Mouse (Mus musculus) E14TG2a.4 (cell line): ENCODE measurements around the gene Stk10.

Experiments
- H3K27me3 ChIP-seq: 2 replicates; pipeline ENCODE4 v1.6.1; 2014; ENCODE audit warnings: low read length, control low read depth; ENCODE audit not compliant: insufficient read depth
- H3K36me3 ChIP-seq: 2 replicates; pipeline ENCODE4 v1.6.1; 2014; ENCODE audit warnings: low read length, control low read depth; ENCODE audit not compliant: insufficient read depth
- H3K4me1 ChIP-seq: replicated peaks from 2 replicates; pipeline ENCODE4 v1.6.1; 2014; ENCODE audit warnings: low read depth, low read length, control low read depth
- H3K4me3 ChIP-seq: replicated peaks from 2 replicates; pipeline ENCODE4 v1.5.1; 2014; ENCODE audit warnings: mild to moderate bottlenecking, low read length
- H3K9me3 ChIP-seq: 2 replicates; pipeline ENCODE4 v1.6.1; 2014; ENCODE audit warnings: low read length, control low read depth
- CTCF ChIP-seq: conservative IDR thresholded peaks from 2 replicates; pipeline ENCODE4 v1.5.1; 2014; ENCODE audit warnings: low read length
- NANOG ChIP-seq: IDR thresholded peaks from 2 replicates; pipeline ENCODE4 v1.6.1; 2014; ENCODE audit warnings: borderline replicate concordance, low read length, mixed read lengths
- POU5F1 ChIP-seq: IDR thresholded peaks from 2 replicates; pipeline ENCODE4 v1.6.1; 2014; ENCODE audit warnings: low read length, borderline replicate concordance

The Stk10 gene

DNA sequence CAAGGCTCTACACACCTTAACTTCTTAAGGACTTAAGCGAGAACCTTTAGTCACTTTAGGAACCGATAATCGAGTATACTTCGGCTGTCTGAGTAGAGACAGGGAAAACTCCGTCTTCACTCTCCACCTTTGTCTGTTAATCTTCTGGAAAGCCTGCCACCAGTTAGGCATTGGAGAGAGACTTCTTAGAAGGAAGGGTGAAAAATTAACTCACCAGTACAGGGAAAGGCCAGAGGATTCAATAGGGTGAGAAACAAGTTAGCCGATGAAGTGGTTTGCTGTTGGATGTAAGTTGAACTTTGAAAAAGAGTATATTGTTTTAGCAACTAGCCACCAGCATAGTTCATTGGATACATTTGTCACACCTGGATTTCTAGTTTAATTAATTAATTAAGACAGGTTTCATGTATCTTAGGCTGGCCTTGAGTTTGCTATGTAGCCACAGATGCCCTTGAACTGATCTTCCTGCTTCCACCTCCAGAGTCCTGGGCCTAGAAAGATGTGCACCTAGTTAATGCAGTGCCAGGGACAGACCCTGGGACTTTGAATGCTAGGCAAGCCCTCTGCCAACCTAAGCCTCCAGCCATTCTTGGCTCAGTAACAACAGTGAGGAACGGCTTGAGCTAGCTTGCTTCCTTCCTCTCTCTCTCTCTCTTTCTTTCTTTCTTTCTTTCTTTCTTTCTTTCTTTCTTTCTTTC, 117.9 kb downstream of the Stk10 start:
- TF ChIP-seq CTCF (no peak), POU5F1 (no peak), NANOG (no peak)
- Histone ChIP-seq H3K9me3 (no peaks in the 10 kb centered on the region), H3K27me3 (no peaks in the 10 kb centered on the region), H3K36me3 (peaks cover 22% of the 10 kb centered on the region), H3K4me1 (peaks cover 67% of the 10 kb centered on the region), H3K4me3 (no peak overlapping the region)

GRCm38 (mm10) chr11:32651723-32652122, 118.6 kb downstream of the Stk10 start:
- Histone ChIP-seq H3K36me3 (peaks cover 22% of the 10 kb centered on the region), H3K9me3 (no peaks in the 10 kb centered on the region), H3K27me3 (no peaks in the 10 kb centered on the region), H3K4me1 (peaks cover 72% of the 10 kb centered on the region), H3K4me3 (no peak overlapping the region)
- TF ChIP-seq NANOG (no peak), POU5F1 (no peak), CTCF (no peak)

GRCm38 (mm10) chr11:32662082-32662656, 129.1 kb downstream of the Stk10 start:
- H3K4me1 ChIP-seq = peaks cover 51% of the 10 kb centered on the region
- TF ChIP-seq CTCF (no peak), NANOG (no peak)
- no peaks in the 10 kb centered on the region for H3K9me3 ChIP-seq
- no peaks in the 10 kb centered on the region for H3K27me3 ChIP-seq
- H3K4me3 ChIP-seq = no peak overlapping the region
- H3K36me3 ChIP-seq = 0 out of 2 replicates have a peak, but pooled peaks cover 3% of the 10 kb centered on the region

DNA sequence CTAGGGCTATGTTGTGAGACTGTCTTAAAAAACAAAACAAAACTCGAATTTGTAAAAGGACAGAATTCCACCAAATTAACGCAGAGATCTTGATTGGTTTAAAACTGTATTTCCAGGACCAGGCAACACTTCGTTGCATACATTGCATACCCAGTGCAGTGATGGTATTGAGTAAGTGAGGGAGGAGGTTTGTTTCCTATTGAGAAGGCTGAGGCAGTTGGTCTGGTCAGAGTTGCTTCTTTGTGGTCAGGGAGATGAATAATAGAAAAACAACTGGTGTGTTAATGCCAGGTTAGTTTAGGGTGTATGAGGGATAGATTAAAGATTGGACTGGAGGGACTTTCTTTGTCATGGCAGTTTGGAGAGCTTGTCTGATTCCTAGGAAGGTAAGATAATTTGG, 132.5 kb downstream of the Stk10 start:
- Histone ChIP-seq H3K4me3 (no peak overlapping the region), H3K9me3 (no peaks in the 10 kb centered on the region), H3K36me3 (peaks cover 12% of the 10 kb centered on the region; the same call in 1 of the 2 replicates), H3K27me3 (no peaks in the 10 kb centered on the region), H3K4me1 (peaks cover 58% of the 10 kb centered on the region)
- TF ChIP-seq POU5F1 (no peak), CTCF (no peak), NANOG (no peak)

GRCm38 (mm10) chr11:32666983-32667382, 133.9 kb downstream of the Stk10 start:
- peaks cover 65% of the 10 kb centered on the region for H3K4me1 ChIP-seq
- TF ChIP-seq NANOG (no peak), CTCF (no peak), POU5F1 (no peak)
- H3K36me3 ChIP-seq = peaks cover 16% of the 10 kb centered on the region; the same call in 1 of the 2 replicates
- H3K4me3 ChIP-seq = no peak overlapping the region
- H3K27me3 ChIP-seq = no peaks in the 10 kb centered on the region
- no peaks in the 10 kb centered on the region for H3K9me3 ChIP-seq

GRCm38 (mm10) chr11:32671480-32671879, 138.4 kb downstream of the Stk10 start:
- Histone ChIP-seq H3K27me3 (no peaks in the 10 kb centered on the region), H3K9me3 (no peaks in the 10 kb centered on the region), H3K4me1 (peaks cover 59% of the 10 kb centered on the region), H3K4me3 (no peak overlapping the region), H3K36me3 (peaks cover 16% of the 10 kb centered on the region; the same call in 1 of the 2 replicates)
- TF ChIP-seq POU5F1 (no peak), CTCF (no peak), NANOG (no peak)
